Mouse (Mus musculus) thymus, postnatal 14 days (tissue): ENCODE measurements at regions not wholly inside any gene's neighbourhood (a gene's known extent, or its start where the extent isn't known, plus 50 kb on each side); places are given as distances from the start of the nearest gene placed in this dataset.

Source experiments
- DNase-seq: peaks from one replicate; pipeline ENCODE4 v3.0.0; 2021

GRCm38 (mm10) chr3:149157381-149157780, 167.0 kb upstream of the Adgrl2 start:
- DNase-seq = no peak

- no peak for DNase-seq
These were observed 162.0 kb upstream of the Adgrl2 start for GRCm38 (mm10) chr3:149152312-149152711.

- DNase-seq = no peak
These were observed 160.4 kb upstream of the Adgrl2 start for GRCm38 (mm10) chr3:149150796-149151195.

GRCm38 (mm10) chr3:149148608-149149007, 158.3 kb upstream of the Adgrl2 start:
- DNase-seq = no peak

GRCm38 (mm10) chr3:149147916-149148315, 157.6 kb upstream of the Adgrl2 start:
- no peak for DNase-seq

DNA sequence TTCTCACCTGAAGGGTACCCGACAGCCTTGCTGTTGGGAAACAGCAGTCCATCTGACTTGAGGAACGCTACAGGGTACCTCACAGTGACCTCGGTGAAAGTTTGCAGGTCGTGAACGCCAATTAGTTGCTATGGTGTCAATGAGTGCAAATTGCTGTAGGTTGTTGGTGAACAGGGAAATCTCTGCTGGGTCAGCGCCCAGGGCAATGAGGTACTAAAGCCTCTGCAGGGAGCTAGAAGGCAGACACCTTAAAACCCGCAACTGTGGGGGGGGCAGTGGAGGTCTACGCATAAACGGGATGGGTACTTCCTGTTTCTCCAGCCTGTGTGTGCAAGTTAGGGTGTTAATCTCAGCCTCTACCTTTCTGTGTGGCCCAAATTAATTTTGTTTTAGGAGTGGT, 156.3 kb upstream of the Adgrl2 start:
- no peak for DNase-seq

GRCm38 (mm10) chr3:149140461-149140860, 150.1 kb upstream of the Adgrl2 start:
- no peak for DNase-seq

DNA sequence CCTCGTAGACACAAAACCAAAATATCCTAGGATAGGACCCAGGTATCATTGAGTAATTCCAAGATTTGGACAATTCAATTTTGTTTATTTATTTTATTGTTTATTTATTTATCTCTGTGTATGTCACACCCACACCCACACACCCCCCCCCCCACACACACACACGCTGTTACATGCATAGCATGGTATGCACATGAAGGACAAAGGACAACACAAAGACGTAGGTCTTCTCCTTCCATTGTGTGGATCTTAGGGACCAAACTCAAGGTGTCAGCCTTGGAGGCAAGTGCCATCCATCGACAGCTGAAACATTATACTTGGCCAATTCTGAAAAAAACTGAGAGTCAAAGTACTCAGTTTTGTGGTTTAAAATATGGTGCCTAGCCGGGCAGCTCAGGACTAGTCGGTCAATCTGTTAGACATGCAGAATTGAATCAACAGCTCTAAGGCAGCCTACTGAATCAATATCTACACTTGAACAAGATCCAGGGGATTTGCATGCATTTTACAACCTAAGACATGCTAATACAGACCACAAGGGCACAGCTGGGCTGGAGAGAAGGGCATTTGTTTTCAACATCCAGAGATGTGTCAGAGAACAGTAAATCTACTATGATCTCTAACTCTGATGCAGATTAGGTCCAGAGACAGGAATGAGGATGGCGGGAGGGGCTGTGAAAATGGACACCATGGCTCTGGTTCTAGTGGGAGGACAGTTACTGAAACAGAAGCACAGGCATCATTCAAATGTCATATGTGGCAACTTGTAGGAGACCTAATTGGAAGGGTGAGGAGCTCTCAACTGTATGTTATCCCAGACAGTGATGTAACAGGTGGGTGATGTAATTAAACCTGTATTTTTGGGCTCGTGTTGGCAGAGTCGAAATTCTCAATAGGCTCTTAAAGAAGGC, 143.9 kb upstream of the Adgrl2 start:
- DNase-seq = no peak

GRCm38 (mm10) chr3:149118806-149119205, 128.5 kb upstream of the Adgrl2 start:
- DNase-seq = no peak

- no peak for DNase-seq
These were observed 127.3 kb upstream of the Adgrl2 start for GRCm38 (mm10) chr3:149117684-149118056.

DNA sequence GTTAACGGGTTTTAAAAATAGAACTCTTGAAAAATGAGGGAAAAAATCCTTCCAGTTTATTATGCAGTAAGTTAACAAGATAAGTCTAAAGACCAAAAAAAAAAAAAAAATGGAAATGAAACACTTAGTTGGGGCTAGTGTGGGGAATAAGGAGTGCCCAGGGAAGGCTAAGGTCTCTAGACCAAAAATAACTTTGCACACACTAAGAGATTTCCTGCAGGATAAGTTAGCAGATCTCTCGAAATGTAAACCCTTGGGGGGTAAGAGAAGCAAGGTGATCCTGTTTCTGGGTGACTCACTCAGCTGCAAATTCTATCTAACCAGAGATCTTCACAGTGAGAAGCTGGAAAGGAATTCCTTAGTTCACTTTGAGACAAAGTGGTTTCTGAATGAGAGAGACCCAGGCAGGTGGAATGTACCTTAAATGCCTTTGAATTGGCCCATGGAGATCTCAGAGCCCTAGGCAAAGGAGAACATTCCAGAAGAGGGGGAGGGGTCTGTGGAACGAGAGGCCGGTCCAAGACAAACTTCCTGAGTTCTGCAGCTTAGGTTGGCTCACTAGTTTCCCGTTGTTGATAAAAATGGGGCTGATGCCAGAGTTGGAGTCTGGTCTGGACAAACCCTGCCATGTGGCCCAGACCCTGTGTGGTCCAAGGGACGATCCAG, 126.8 kb upstream of the Adgrl2 start:
- no peak for DNase-seq

GRCm38 (mm10) chr3:149116604-149117003, 126.2 kb upstream of the Adgrl2 start:
- DNase-seq = no peak

DNA sequence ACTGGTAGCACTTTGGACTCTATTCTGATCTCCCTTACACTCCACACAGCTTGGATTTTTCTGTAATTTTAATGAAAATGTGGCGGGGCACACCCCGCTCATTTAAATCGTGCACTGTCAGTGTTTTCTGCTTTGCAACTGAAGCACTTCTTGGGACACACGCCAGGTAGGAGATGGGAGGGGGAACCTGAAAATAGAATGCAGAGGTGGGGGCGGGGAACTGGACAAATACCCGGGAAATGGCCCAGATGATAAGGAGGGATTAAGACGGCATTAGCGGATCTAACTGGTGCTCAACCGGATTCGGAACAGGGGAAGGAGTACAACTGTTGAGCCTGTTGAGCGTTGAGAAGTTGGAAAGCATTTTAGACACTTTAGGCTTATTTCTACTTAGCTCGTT, 125.5 kb upstream of the Adgrl2 start:
- no peak for DNase-seq

DNA sequence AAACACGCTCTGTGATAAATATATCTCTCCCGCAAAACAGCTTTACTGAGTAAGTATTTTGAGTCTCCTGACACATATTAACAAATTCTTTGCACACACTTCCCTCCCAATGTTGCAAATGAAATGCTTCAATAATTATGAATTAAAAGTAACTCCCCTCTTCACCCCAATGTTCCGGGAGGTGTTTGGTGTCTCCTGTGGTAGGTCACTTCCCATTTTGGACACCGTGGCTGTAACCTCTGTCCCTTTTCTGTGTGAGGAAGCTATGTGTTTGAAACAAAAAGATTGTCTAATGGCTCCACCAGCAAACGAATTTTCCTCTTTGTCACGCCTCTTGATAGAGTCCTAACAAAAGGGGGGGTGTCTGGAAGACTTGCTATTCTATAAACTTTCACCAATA, 122.5 kb upstream of the Adgrl2 start:
- no peak for DNase-seq

GRCm38 (mm10) chr3:149111529-149112439, 121.4 kb upstream of the Adgrl2 start:
- no peak for DNase-seq

DNA sequence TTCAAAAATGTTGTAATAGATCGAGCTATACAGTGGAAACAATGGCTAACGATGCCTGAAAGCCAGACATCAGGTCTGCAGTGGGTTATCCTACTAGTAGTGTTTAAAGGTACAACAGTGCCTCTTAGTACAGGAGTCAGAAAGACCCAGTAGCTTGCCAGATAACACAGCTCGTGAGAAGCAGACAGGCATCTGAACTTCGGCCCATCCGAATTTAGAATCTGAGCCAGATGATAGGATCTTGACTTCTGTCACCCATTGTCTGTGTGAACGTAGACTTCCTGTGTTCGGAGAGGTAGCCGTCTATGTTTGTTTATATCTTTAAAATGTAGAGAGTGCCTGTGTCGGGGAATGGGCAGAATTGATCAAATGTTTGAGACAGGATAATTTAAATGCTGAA, 120.5 kb upstream of the Adgrl2 start:
- no peak for DNase-seq

- DNase-seq = no peak
These were observed 115.5 kb upstream of the Adgrl2 start for GRCm38 (mm10) chr3:149105709-149106450.

DNA sequence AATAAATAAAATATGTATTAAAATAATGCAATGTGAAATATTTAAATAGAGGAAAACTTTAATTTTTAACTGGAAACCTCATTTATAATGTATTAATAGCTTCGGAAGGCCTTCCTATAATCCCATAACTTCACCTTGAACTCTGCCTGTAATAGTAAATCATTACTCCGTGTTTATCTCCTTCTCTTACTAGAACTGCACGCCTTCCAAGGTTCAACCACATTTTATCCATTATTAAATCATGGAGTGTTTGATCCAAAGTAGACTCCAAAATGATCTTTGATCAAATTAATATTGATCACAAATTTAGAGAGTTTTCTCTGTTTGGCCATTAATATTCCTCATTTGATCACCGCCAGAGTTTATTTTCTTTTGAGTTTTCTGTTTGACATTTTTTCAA, 114.8 kb upstream of the Adgrl2 start:
- no peak for DNase-seq

DNA sequence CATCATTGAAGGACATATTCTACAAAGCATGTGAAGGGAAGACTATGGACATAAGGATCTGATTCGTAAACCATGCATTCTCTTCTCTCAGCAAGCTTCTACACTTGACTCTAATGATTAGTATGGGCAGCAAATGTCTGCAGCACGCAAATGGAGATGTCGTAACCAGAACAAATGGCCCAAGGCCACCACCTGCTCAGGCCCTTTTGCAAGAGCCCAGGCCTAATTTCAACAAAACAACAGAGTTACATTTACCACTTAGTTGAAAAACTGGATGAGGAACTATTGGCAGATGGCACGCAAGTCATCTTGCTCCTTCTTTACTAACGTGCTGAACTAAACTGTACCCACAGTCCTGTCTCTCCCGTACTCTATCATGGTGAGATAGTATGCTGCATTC, 113.7 kb upstream of the Adgrl2 start:
- DNase-seq = no peak

DNA sequence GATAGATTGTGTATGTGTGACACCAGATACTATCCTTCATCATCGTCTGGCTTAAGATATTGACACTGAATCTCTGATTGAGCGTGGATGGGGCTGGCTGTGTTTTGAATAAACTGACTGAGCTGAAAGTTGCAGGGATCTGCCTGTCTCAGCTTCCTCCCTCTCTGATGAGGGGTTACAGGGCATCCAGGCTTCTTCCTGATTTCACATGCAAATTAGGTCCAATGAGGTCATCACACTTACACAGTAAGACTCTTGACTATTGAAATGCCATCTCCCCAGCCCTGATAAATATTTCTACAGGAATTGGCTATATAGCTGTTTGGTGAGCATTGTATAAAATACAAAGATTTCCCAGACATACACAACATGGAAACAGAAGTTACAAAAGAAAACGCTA, 113.1 kb upstream of the Adgrl2 start:
- DNase-seq = no peak

DNA sequence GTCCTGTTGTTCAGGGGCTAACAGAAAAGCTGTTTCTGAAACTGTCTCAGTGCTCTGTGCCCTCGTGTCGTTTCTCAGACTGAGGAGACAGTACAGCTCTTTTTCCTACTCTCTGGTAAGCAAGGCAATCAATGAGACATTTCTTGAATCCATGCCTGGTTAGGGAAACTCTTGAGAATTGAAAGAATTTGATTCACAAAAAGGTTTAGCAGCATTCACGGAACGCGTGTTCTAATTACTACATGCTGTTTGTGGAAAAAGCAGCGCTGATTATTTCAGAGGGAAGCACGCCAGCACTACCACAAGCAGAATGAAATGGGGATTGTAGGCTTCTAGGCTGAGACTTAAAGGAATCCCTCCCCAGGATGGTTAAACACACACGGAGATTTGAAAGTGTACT, 112.5 kb upstream of the Adgrl2 start:
- no peak for DNase-seq

DNA sequence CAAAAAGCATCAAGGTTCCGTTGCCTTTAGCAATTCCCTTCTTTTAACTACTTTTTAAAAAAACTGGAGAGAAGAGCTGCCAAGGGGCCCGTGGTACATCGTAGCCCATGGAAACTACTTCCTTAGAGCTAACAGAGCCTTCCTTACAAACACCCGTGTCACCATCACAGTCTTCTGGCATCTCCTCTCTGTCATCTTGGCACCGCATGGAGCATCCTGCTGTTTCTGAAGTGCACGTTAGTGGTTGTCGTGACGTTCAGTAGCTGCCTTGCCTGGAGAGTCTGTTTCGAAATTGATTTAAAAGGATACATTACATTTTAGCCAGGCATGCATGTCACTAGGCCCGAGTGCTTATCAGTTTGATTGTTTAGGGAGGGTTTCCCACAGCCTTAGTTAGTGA, 111.4 kb upstream of the Adgrl2 start:
- DNase-seq = no peak

GRCm38 (mm10) chr3:149098764-149099163, 108.4 kb upstream of the Adgrl2 start:
- DNase-seq = no peak
